Mouse (Mus musculus) left cerebral cortex, adult 11 months (tissue): ENCODE measurements around the gene Eef2k.

ENCODE experiments used
- DNase-seq: peaks from one replicate; pipeline ENCODE4 v3.0.0; 2022; ENCODE audit warnings: low spot score

The Eef2k gene

DNA sequence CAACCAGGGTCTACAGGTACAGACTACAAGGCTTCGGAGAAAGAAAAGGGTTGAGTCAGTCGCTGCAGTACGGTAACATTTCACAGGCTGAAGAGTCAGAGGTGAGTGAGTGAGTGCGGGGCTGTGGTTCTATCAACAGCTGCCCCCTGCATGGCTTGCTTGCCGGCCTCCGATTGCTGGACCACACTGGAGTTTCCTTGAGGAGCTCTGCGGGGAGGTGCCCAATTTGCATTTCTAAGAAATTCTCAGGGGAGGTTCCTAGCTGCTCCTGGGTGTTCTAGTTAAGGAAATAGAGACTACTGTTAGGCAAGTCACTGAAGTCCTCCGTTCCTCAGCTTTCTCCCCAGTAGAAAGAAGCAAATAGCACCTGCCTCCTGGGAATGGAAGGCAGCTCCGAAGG, 2.1 kb downstream of the Eef2k start:
- DNase-seq: no peak

DNA sequence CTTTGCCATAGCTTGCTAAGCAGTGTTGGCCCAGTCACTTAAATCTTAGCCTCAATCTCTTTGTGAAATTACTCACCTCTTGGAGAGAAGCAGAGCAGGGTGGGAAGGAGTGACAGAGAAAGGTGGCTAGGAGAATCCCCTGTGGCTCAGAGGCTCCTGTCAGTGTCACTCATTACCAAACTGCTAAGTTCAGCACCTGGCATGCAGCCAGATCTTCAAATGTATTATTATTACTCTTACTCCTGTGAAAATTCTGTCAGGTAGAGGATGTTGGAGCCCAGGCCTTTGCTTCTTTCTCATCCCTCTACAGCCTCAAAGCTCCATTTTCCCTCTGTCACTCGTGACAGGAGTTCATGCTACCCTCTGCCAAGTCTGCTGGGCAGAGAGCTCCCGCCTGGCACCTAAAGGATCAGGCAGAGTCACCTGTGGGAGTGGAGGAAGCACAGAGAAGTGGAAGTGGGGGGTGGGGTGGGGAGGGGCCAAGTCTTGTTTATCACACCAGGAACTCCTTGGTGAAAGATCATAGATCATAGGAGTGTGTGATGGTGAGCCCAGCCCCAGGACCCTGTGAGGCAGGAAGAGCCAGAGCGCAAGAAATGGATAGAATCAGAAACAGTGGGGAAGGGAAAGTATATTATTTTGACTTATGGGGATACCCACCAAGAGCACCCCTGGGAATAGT, 6.3 kb downstream of the Eef2k start:
- no peak for DNase-seq

DNA sequence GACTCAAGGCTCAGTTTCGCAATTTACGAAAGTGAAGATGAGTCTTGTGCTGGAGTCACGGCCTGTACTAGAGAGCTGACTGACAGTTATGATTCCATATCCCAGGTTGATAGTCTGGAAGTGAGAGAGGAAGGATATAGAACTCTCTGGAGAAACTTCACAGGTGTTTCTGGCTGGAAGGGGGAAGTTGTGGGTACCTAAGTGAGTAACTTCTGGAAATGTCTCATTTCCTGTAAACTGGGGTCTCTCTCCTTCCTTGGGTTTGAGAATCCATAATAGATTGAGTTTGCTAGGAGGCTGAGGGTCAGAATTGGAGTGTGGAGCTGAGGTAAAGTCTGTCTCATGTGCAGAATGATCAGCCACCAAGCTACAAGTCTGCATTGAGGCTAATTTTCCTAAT, 7.5 kb downstream of the Eef2k start:
- DNase-seq: no peak

DNA sequence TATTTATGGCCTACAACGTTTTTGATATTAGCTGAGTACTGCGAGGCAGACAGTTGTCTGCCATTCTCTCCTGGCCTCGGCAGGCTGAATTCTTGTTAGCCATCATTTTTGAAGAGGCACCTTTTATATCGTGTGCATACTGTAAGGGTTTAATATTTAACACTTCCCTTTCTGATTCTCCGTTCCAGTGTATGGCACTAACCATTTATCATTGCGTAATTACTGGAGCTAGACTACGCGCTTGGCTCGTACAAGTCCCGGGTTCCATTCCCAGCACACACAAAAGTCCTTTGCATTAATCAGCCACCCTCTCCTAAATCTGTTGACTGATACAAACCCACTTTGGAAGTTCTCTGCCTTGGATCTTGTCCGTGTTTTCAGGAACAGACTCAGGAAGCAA, 17.2 kb downstream of the Eef2k start:
- DNase-seq: no peak

DNA sequence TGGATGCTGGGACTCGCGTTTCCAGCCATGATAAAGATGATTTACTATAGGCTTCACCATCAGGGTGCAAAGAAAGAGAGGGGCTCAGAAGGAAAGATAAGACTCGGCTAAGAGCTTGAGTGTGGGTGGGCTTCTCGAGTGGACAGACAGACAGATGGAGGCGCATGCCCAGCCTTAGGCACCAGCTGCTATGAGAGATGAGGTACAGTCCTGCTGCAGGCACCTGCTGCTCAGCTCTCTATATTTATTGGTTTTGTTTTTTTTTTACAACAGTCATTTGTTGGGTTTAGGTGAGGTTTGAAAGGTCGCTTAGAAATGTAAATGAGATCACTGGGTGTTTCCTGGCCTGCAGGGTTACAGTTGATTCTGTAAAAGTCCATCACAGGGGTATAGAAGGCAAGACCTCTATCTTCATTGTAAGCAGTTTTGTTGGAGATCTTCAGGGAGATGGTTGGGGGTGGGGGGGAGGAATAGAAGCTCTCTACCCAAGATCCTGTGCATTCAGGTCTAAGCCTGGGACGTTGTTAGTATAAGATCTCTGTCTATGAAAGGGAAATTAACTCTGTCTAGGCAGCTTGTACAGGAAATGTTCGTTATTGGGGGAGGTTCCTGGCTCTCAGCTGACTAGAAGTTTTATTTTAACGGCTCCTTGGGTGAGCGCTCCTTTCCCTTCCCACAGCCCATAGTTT, 18.3 kb downstream of the Eef2k start:
- no peak for DNase-seq

DNA sequence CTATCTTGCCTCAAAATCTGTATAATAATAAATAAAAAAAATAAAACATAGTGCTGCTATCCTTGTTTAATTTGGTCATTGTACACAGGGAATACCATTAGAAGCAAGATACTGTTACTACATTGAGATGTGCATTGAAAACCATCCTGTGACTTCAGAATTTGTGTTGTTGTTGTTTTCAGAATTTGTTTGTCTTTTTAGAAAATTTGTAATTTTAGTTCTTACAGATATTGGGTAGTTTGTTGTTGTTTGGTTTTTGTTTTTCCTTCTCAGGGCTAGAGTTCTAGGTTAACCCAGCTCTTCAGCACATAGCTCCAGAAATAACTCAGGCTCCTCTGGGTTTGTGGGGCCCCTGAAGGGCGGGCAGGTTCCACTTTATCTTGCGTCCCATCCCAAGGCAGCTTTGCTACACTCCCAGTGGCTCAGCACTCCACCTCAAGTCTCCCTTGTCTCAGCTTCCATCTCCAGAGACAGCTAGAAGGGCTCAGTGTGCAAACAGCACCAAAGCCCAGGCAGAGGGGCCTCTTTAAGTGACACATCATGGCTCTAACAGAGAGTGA, 18.9 kb downstream of the Eef2k start:
- DNase-seq: no peak

DNA sequence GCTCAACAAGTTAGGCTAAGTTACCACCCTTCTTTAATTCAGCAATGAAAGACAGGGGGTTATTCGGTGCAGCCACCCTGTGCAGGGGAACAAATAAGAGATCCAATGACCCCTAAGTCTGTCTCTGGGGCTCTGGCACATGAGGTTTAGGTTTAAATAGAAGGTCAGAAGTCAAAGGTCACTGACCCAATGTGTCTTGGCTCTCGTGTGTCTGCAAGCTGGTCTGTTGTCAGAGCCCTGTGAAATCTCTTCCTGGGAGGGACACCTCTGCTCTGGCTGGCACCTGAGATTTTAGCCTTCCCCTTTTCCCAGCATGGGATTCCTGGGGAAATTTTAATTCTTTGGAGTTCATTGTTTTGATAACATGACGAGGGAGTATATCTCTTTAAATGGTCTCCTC, 19.6 kb downstream of the Eef2k start:
- DNase-seq: no peak

DNA sequence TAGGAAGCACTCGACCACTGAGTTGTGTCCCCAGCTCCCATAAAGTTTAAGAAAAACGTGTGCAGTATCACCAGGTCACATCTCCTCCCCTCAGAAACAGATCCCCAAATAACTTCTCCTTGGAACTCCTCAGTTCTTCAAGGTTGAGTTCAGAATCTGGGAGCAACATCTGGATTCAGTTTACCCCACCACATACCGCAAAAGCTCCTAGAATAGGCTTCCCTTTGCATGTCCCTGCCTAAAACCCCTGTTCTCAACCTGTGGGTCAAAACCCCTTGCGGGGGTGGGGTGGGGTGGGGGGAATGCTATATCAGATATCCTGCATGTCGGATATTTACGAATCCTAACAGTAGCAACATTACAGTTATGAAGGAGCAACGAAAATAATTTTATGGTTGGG, 20.0 kb downstream of the Eef2k start:
- DNase-seq: no peak

DNA sequence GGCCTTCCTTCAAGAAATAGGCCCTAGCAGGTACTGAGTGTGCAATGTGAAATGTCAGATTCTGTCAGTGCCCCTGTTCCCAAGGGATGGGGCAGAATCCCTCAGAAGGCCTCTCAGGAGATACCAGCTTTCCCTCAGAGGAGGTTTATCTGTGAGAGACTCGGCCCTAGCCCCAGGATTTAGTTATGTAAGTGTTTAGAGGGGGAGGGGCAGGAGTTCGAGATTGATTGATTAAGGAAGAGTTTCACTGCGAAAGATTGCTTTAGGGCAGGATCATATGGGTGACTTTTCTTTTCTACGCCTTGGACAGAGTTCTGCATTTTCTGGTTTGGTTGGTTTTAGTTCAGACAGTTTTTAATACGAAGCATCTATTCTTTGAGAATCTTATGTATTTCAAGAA, 20.8 kb downstream of the Eef2k start:
- no peak for DNase-seq

DNA sequence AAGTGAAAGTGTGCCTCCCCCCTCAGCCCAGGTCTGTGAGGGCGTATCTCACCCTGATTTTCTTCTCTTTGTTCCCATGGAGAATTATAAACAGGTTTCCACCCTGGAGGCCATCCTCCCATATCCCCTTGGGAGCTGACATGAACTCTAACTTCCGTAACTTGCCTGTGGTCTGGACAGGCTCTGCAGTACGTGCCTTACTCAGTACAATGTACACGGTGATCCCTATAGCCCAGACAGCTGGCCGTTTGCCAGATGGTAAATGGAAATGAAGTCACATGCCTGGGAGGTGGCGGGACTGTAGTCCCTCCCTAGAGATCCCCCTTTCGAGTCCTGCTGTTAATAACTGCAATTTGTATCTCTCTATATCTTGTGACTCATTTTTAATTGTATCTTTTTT, 22.5 kb downstream of the Eef2k start:
- DNase-seq: no peak

DNA sequence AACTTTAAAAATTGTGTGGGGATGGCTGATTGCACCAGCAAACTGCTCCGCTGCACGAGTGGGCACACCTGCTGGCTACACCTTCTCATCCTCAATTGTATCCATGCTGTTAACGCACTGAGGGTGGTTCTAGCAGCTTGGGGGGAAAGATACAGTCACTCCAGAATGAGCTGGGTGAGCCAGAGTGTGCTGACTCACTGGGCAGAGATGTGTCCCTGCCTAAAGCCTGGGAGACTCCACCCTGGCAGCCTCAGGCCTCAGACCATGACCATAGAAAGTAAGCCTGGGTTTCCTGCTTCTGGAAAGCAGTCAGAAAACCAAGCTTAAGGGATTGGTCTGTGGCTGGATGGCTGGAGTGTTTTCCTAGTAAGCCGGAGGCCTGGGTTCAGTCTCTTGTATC, 23.2 kb downstream of the Eef2k start:
- no peak for DNase-seq

DNA sequence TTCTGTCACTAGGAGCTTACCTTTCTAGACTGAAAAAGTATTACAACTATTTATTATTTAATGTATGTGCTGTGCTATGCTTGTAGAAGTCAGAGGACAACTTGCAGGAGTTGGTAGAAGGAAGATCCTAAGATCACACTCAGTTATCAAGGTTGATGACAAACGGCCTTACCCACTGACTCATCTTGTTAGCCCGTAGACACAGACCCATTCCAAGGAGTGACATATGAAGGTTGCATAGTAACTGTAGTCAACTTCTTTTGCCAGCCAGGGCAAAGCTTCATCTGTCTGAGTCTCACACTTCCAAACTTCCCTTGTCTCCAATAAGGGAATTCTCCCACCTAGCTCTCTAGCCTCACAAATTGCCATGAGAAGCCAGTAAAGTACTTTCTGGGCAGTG, 24.1 kb downstream of the Eef2k start:
- DNase-seq: no peak

DNA sequence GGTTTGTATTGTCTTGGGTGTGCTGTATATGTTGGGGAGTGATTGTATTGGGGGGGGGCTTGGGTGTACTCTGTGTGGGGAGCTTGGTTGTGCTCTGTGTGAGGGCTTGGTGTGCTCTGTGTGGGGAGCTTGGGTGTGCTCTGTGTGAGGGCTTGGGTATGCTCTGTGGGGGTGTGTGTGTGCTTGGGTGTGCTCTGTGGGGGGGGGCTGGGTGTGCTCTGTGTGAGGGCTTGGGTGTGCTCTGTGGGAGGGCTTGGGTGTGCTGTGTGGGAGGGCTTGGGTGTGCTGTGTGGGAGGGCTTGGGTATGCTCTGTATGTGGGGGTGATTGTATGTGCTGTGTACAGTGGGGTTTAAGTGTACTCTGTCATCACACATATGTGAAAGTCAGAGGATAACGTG, 25.1 kb downstream of the Eef2k start:
- no peak for DNase-seq

DNA sequence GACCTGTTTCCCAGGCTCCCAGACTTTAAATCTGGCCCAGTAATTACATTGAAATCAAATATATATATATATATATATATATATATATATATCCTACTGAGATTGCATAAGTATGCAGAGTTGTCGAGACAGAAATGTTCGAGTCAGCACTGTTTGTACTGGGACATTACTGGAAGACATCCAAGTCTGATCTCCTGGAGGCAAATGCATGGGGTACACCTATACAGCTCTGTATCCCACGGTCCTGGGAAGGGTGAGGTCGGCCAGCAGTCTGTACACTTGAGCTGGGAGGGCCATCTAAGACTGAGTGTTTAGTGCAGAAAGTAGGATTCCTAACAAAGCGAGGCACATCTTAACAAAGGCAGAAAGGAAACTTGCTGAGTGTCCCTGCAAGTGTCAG, 27.3 kb downstream of the Eef2k start:
- DNase-seq: no peak

DNA sequence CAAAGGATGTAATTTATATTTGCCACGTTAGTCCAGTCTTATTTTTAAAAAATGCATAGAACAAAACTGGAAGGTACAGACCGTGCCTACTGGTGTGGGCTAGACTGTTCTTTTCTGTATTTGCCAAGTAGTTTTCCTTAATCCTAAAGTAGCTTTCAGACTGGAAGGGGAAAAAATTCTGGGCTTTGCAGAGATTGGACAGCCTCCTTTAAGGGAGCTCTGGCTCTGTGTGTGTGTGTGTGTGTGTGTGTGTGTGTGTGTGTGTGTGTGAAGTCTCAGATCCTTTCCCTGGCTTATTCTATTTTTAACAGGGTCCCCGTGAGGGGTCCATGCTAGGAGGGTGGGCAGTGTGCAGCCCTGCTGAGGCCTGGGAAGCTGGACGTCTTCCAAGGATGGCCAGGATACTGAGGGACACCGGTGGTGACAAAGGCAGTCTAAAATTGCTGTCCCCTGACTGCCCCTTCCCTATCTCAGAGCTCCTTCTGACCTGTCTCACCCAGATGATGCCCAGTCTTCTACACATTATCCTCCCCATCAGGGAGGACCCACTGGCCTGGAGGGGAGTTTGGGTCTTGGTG, 27.9 kb downstream of the Eef2k start:
- DNase-seq: no peak

DNA sequence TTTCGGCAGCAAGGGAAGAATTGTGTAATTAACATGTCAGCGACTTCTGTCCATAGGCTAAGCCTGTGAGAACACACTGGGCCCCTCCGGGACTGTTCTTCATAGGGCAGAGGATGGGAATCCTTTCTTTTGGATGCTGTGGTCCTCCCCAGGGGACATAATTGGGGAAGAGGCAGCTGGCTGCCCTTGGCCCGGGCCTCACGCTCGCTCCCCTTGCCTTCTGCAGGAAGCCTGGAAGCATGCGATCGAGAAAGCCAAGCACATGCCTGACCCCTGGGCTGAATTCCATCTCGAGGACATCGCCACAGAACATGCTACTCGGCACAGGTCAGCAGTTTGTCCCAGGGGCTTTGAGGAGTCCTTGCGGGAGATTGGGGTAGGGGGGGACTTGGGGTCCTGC, 30.5 kb downstream of the Eef2k start:
- no peak for DNase-seq

DNA sequence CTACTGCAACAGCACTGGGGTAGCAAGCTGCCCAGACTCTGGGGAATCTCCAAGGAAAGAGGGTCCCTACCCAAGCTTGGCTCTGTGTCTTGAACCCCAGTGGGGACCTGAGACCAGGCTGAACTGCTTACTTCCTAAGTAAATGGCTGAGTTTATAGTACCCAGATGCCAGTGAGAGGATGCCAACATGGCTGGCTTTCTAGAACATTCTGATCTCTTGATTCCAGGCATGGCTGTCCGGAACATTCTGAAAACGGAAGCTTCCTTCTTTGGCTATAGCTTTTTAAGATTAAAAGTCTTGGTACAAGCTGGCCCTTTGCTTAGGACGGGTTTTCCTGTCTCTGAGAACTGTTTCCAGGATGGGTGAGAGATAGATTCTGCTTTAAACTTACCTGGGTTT, 31.4 kb downstream of the Eef2k start:
- no peak for DNase-seq

DNA sequence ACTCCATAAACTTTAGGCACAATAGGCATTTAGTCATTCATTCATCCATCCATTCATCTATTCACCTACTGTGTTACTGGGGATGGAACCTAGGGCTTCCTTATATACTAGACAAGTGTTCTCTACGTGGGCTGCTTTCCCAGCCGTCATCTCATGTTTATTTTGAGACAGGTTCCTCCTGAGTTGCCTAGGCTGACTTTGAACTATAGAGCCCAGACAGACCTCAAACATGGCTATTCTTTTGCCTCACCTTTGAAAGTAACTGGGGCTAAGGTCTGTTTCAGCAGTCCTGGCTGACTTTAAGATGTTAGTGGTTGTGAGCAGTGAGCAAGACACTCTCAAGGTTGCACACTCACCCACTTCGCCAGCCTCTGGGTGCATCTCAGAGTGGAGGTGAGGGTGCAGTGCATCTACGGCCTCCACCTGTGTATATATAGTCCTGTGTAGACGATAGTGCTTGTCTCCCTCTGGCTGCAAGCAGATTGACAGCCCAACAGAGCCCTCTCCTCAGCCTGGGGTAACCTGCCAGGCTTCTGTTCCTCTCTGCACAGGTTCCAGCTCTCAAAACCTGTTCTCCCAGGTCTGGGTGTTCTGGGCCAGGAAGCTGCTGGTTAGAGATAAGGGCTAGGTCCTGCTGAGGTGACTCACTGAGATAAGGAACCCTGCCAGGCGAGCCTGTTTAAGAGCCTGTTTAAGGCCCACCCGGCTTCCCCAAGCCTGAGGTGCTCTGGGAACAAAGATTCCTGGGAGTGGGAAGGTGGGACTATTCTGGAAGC, 32.3 kb downstream of the Eef2k start:
- no peak for DNase-seq

DNA sequence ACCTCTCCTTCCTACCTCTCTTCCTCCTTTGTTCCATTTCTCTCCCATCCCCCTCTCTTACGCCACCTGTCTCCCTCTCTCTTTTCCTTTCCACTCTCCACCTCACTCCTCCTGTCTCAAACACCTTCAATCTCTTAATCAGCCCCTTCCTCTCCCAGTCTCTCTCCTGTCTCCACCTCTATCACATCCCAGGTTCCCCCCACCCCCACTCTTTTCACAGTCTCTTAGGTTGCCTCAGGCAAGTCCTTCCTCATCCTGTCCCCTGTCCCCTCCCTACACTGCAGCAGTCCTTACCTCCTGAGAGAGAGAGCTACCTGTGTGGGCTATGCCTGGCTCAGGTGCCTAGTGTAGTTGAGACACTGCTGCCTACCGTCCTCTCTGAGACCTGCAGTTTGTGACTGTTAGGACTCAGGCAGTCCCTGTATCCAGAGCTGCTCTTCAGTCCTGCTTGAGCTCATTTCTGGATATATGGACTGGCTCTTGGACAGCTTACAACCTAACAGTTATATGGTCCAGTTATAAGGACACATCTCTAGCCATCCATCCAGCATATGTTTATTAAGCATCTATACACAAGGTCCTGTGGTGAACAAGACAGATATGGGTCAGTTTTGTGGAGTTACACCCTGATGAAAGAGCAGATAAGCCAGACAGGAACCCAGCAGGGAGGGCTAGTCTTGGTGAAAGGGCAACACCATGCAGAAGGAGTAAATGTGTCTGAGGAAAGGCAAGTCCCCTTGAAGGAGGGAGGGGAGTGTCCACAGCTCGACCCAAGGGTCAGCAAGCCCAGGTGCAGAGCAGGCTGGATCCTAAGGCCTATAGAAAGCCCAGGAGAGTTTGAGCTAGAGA, 33.1 kb downstream of the Eef2k start:
- DNase-seq: no peak

DNA sequence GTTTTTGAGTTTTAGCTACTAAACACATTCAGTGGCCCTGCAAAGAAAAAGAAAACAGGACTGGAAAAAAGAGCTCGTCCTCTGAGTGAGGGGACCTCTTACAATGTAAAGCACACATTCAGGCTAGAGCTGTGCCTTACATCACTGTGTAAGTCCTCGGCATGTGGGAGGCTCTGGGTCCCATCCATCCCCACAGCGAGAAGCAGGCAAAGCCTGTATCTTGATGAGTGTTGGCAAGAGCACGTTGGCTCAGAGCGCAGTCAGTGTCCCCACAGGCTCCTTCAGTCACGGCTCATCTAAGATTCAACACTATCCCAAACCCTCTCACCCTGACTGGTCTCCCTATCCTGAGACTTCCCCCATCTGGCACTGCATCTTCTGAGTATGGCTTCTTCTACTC, 35.6 kb downstream of the Eef2k start:
- no peak for DNase-seq

DNA sequence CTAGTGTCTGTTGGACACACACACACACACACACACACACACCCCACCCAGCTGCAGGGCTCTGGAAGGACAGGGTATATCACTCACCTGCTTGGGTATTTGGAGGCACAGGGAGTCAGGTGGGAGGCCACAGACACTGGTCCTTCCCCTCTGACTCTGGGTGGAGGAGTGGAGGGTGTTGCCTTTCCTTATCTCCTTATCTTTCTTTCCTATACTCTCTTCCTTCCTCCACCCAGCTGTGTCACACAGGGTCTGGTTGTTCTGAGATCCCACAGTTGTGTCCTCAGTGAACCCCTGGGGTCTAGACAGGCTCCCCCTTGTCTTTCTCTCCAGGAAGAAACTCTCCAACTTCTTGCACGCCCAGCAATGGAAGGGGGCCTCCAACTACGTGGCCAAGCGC, 37.3 kb downstream of the Eef2k start:
- no peak for DNase-seq

DNA sequence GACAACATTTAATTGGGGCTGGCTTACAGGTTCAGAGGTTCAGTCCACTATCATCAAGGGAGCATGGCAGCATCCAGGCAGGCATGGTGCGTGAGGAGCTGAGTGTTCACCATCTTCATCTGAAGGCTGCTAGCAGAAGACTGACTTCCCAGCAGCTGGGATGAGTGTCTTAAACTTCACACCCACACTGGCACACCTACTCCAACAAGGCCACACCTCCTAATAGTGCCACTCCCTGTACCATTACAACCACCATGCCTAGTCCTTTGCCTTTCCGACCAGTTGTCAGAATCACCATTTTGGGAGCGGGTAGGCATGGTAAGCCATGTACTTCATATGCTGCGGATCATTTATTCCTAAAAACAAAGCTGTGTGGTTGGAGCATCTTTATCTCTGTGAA, 38.1 kb downstream of the Eef2k start:
- DNase-seq: no peak
